Mouse (Mus musculus) CH12.LX (cell line): Measurements from ENCODE around the gene Btg1. TPM values are rescaled to one million over a fixed set of nuclear protein-coding genes. Genes with fewer than 3 reads are reported as not detected.

Experiments
- DNase-seq: peaks from one replicate; pipeline ENCODE4 v3.0.0-alpha.2; 2013; ENCODE audit errors: extremely low read depth
- H3K27ac ChIP-seq: 2 replicates; pipeline ENCODE4 v1.5.1; 2012; ENCODE audit warnings: low read depth, mild to moderate bottlenecking, control low read depth, moderate library complexity; ENCODE audit not compliant: insufficient read depth
- H3K27me3 ChIP-seq: replicated peaks from 2 replicates; pipeline ENCODE3; 2012; ENCODE audit warnings: inconsistent platforms
- H3K36me3 ChIP-seq, 2 experiments: replicated peaks in 1 of 2; 2 replicates each; pipeline versions ENCODE3 to v1.6.1; 2012; ENCODE audit warnings: inconsistent platforms in 1 of 2, low read length in 1 of 2, mild to moderate bottlenecking in 1 of 2, mixed read lengths in 1 of 2, moderate library complexity in 1 of 2; ENCODE audit not compliant: control insufficient read depth in 1 of 2, insufficient read depth in 1 of 2
- H3K4me1 ChIP-seq, 2 experiments: 2 replicates each; pipeline ENCODE4 v1.6.1; 2012; ENCODE audit warnings: inconsistent platforms in 1 of 2, moderate library complexity in 1 of 2; ENCODE audit not compliant: insufficient read depth in 2 of 2, control insufficient read depth in 1 of 2
- H3K4me2 ChIP-seq: 2 replicates; pipeline ENCODE4 v1.6.1; 2012; ENCODE audit warnings: low read depth, mild to moderate bottlenecking, control low read depth; ENCODE audit not compliant: poor library complexity, insufficient read depth, severe bottlenecking
- H3K4me3 ChIP-seq, 3 experiments: fragments of 150-350 bp in 1 of 3; sonication (generic) in 1 of 3; replicated peaks in 1 of 3; 2 replicates each; pipeline versions ENCODE3 to v1.5.1; 2011 to 2012; ENCODE audit warnings: low read depth in 2 of 3, low read length in 2 of 3, mild to moderate bottlenecking in 2 of 3, moderate library complexity in 2 of 3, control low read depth in 1 of 3, improper control_type of control experiment in 1 of 3, inconsistent platforms in 1 of 3, mixed read lengths in 1 of 3; ENCODE audit not compliant: poor library complexity in 1 of 3
- H3K79me2 ChIP-seq: replicated peaks from 2 replicates; pipeline ENCODE4 v1.6.1; 2012; ENCODE audit warnings: mild to moderate bottlenecking, moderate library complexity; ENCODE audit not compliant: control insufficient read depth, poor library complexity, insufficient read depth, severe bottlenecking; ENCODE audit errors: extremely low read depth
- H3K9ac ChIP-seq: 2 replicates; pipeline ENCODE4 v1.6.1; 2012; ENCODE audit warnings: low read depth, mild to moderate bottlenecking, control low read depth, moderate library complexity; ENCODE audit not compliant: insufficient read depth
- H3K9me3 ChIP-seq: replicated peaks from 2 replicates; pipeline ENCODE3; 2012; ENCODE audit warnings: low read length, inconsistent platforms, mixed read lengths
- CHD2 ChIP-seq: IDR thresholded peaks from 2 replicates; pipeline ENCODE4 v1.6.1; 2011; ENCODE audit warnings: low read length, improper control_type of control experiment
- CTCF ChIP-seq, 2 experiments: IDR thresholded peaks in 1 of 2; conservative IDR thresholded peaks in 1 of 2; 2 replicates each; pipeline ENCODE4 v1.5.1; 2011 to 2012; ENCODE audit warnings: low read depth in 2 of 2, low read length in 2 of 2, improper control_type of control experiment in 1 of 2, inconsistent platforms in 1 of 2, mild to moderate bottlenecking in 1 of 2, moderate library complexity in 1 of 2
- ELF1 ChIP-seq: IDR thresholded peaks from 2 replicates; pipeline ENCODE4 v1.6.1; 2014; ENCODE audit warnings: low read depth, mild to moderate bottlenecking, inconsistent platforms, low read length, improper control_type of control experiment
- EP300 ChIP-seq: IDR thresholded peaks from 2 replicates; pipeline ENCODE4 v1.6.1; 2011; ENCODE audit warnings: low read length, improper control_type of control experiment
- ETS1 ChIP-seq: conservative IDR thresholded peaks from 2 replicates; pipeline ENCODE4 v1.6.1; 2012; ENCODE audit warnings: low read depth, mild to moderate bottlenecking, inconsistent platforms, low read length, improper control_type of control experiment, moderate library complexity
- KAT2A ChIP-seq: IDR thresholded peaks from 2 replicates; pipeline ENCODE4 v1.6.1; 2012; ENCODE audit warnings: low read length, improper control_type of control experiment, inconsistent platforms; ENCODE audit not compliant: insufficient replicate concordance
- MAX ChIP-seq: IDR thresholded peaks from 2 replicates; pipeline ENCODE4 v1.6.1; 2011; ENCODE audit warnings: low read length, improper control_type of control experiment
- NELFE ChIP-seq: IDR thresholded peaks from 2 replicates; pipeline ENCODE4 v1.6.1; 2011; ENCODE audit warnings: low read depth, low read length, improper control_type of control experiment
- PAX5 ChIP-seq: IDR thresholded peaks from 2 replicates; pipeline ENCODE4 v1.6.1; 2012; ENCODE audit warnings: low read length, inconsistent platforms, mixed read lengths
- POLR2A ChIP-seq: IDR thresholded peaks from 2 replicates; pipeline ENCODE4 v1.6.1; 2011; ENCODE audit warnings: low read depth, mild to moderate bottlenecking, improper control_type of control experiment, low read length
- SIN3A ChIP-seq: IDR thresholded peaks from 2 replicates; pipeline ENCODE4 v1.6.1; 2012; ENCODE audit warnings: low read length, improper control_type of control experiment, inconsistent platforms
- ZKSCAN1 ChIP-seq: IDR thresholded peaks from 2 replicates; pipeline ENCODE4 v1.6.1; 2012; ENCODE audit warnings: low read depth, inconsistent platforms, low read length, improper control_type of control experiment, borderline replicate concordance
- dilution Hi-C: fragments of 300-500 bp; cut with MboI; formaldehyde crosslinking; loops from 2 replicates; pipeline ENCODE4 v1.14.3; 2020; ENCODE audit warnings: low sequenced_read_pairs; ENCODE audit not compliant: extremely low pct_unique_long_range_greater_than_20kb, extremely low pct_ligation_motif_present
- in situ Hi-C: fragments of 300-500 bp; cut with MboI; formaldehyde crosslinking; loops from 3 replicates; pipeline ENCODE4 v1.14.3; 2019; ENCODE audit warnings: low sequenced_read_pairs, low pct_ligation_motif_present, low pct_unique_long_range_greater_than_20kb, mixed read lengths
- polyA plus RNA-seq: library from polyadenylated mRNA; unstranded; fragments of >175 nt; gene quantifications from 2 replicates; pipeline ENCODE4 v1.2.1, GENCODE M21; 2012; ENCODE audit warnings: low read depth; ENCODE audit not compliant: insufficient read length
- total RNA-seq, 2 experiments: library from RNA; depleted of rRNA; stranded (reverse); fragments of 300-350 nt in 1 of 2; fragments of >200 nt in 1 of 2; gene quantifications; 2 replicates each; pipeline ENCODE4 v1.2.3; 2012 to 2014

Gene Btg1
- total and polyA plus RNA-seq, 3 experiments = 15.8 to 25.1 (median 20.5) TPM

- Histone ChIP-seq H3K9ac (no peak overlapping the region), H3K27me3 (no peaks in the 10 kb centered on the region), H3K36me3 (no peaks in the 10 kb centered on the region), H3K4me2 (no peak overlapping the region), H3K4me1 (peaks cover 0 to 5% of the 10 kb centered on the region in 2 experiments; a peak in 1 of 4 replicates), H3K79me2 (no peaks in the 10 kb centered on the region), H3K9me3 (no peaks in the 10 kb centered on the region), H3K27ac (no peak overlapping the region), H3K4me3 (no peak overlapping the region)
- in situ Hi-C loops = no loop called here
- no peak for DNase-seq
- no peak for TF ChIP-seq ETS1
- no peak for TF ChIP-seq EP300
- TF ChIP-seq NELFE = no peak
- no peak for TF ChIP-seq SIN3A
- no peak for TF ChIP-seq ZKSCAN1
- TF ChIP-seq PAX5 = no peak
- TF ChIP-seq MAX = no peak
- TF ChIP-seq KAT2A = no peak
- TF ChIP-seq CTCF (conservative IDR thresholded peaks at IDR 0.05 in 1 of 2, IDR thresholded peaks at IDR 0.05 in 1 of 2; ENCODE audit: low read depth in 2 of 2, low read length in 2 of 2) = no peak
- no peak for TF ChIP-seq ELF1
- TF ChIP-seq POLR2A = no peak
- no peak for TF ChIP-seq CHD2
- dilution Hi-C loops = no loop called here
Observed at GRCm38 (mm10) chr10:96663739-96664430, 47.1 kb downstream of the Btg1 start.
